Mouse (Mus musculus) olfactory bulb, adult 2 months (tissue): ENCODE data around the gene Smurf1. TPM values are rescaled to one million over a fixed set of nuclear protein-coding genes. Genes with fewer than 3 reads are reported as not detected.

Source experiments
- H3K27ac ChIP-seq: fragments of 200-500 bp; 2 replicates; pipeline ENCODE4 v1.5.1; 2012; ENCODE audit warnings: low read depth, low read length; ENCODE audit not compliant: insufficient read depth
- H3K4me1 ChIP-seq: fragments of 200-500 bp; 2 replicates; pipeline ENCODE4 v1.6.1; 2012; ENCODE audit warnings: low read length; ENCODE audit not compliant: control insufficient read depth, insufficient read depth
- H3K4me3 ChIP-seq: fragments of 200-500 bp; 2 replicates; pipeline ENCODE4 v1.5.1; 2012; ENCODE audit warnings: mild to moderate bottlenecking, low read depth, low read length, moderate library complexity; ENCODE audit not compliant: insufficient read depth
- CTCF ChIP-seq: fragments of 200-500 bp; IDR thresholded peaks from 2 replicates; pipeline ENCODE4 v1.5.1; 2012; ENCODE audit warnings: low read depth, mild to moderate bottlenecking, low read length, moderate library complexity; ENCODE audit not compliant: insufficient read depth
- POLR2A ChIP-seq: fragments of 200-500 bp; IDR thresholded peaks from 2 replicates; pipeline ENCODE4 v1.6.1; 2012; ENCODE audit warnings: mild to moderate bottlenecking, low read depth, low read length, moderate library complexity; ENCODE audit not compliant: insufficient read depth
- WGBS: fragments of 180-500 bp; shearing (Covaris S2); methylation state at CpG from one replicate; pipeline ENCODE4 v1.1.7; 2018; 5-methylcytosine and 5-hydroxymethylcytosine counted together
- polyA plus RNA-seq: library from polyadenylated mRNA; stranded (reverse); fragments of >200 nt; gene quantifications from 2 replicates; pipeline ENCODE4 v1.2.4, GENCODE M21; 2012; ENCODE audit warnings: low replicate concordance; ENCODE audit not compliant: missing spikeins, insufficient read depth, insufficient read length

Smurf1 gene
- polyA plus RNA-seq, 1 experiment: not detected

DNA sequence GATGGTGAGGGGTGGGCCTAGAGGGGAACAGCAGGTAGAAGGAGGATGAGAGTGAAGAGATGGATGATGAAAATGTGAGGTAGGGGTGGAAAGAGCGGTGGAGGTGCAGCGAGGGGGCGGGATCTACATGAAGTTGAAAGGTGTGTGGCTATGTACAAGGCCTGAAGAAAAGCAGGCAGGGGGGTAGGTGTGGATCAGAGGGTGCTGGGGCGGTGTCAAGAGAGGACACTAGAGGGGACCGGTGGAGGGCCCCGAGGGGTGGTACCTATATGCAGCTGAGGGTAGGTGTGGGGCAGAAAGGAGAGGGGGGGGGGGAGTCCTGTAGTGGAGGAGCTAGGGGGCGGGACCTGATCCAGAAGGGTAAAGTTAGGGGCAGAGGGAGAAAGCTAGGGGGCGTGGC is 1.2 kb downstream of the Smurf1 start:
- WGBS: 23% methylated on average over 8 of the region's 8 CpGs
- peak overlapping the region; percentile 39 for H3K4me3 ChIP-seq
- no peak overlapping the region for H3K27ac ChIP-seq
- peaks cover 20% of the 10 kb centered on the region for H3K4me1 ChIP-seq
- TF ChIP-seq CTCF (no peak), POLR2A (no peak)

DNA sequence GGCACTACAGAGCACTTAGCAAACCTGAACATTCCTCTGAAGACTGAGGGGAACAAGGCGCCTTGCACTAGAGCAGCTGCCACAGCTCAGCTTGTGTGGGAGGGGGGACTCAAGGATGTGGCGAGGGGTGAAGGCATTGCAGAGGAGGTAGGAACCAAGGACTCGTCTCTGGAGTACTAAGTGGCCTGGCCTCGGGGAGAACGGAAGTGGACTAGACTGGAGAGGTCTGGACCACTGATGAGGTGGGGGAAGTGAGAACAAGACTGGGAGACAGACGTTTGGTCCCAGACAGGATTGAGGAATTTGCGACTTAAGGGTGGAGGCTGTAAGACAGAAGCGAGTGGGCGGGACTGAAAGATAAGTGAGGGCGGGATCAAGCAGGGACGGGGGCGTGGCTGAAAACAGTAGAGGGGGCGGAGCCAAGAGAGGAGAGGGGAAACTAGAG is 1.8 kb downstream of the Smurf1 start:
- 13% methylated on average over 13 of the region's 13 CpGs for WGBS
- TF ChIP-seq POLR2A: no peak
- no peak for TF ChIP-seq CTCF
- H3K27ac ChIP-seq: no peak overlapping the region
- H3K4me3 ChIP-seq: no peak overlapping the region
- H3K4me1 ChIP-seq: peaks cover 23% of the 10 kb centered on the region

DNA sequence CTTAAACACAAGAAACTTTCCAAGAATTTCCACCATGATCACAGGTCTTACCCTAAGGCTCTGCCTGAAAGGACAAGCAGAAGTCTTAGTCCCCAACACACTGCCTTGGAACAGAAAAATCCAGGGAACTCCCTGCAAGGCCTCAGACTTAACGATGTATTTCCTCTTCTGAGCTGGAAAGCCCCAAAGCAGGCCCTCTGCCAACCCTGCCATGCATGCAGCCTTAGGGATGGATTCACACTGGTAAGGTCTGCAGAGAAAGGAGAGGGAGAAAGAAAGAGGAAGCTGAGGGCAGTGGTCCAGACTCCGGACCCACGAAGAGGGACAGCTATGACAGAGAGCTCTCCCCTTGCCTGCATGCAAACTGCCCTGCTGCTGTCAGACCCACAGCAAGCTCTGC is 2.2 kb downstream of the Smurf1 start:
- H3K4me1 ChIP-seq: peaks cover 23% of the 10 kb centered on the region
- no peak overlapping the region for H3K27ac ChIP-seq
- WGBS: 36% methylated on average over 3 of the region's 3 CpGs
- no peak for TF ChIP-seq POLR2A
- no peak for TF ChIP-seq CTCF
- no peak overlapping the region for H3K4me3 ChIP-seq

DNA sequence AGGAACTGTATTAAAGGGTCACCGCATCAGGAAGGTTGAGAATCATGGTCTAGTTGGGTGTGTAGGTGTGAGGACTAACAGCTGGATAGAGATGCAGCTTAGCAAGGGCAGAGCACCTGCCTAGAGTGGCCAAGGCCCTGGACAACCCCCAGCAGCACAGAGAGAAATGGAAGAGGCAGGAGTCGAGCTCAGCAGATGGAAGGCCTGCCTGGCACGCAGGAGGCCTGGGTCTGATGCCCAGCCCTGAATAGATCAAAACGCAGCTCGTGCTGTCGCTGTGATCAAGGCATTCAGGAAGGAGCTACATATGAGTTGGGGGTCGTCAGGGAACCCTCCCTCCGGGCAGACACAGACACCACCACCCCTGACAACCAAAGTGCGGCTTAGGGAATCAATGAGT is 7.4 kb downstream of the Smurf1 start:
- Histone ChIP-seq H3K4me1 (peaks cover 13% of the 10 kb centered on the region), H3K4me3 (no peak overlapping the region), H3K27ac (no peak overlapping the region)
- WGBS: 89% methylated on average over 9 of the region's 9 CpGs
- TF ChIP-seq CTCF (no peak), POLR2A (no peak)

DNA sequence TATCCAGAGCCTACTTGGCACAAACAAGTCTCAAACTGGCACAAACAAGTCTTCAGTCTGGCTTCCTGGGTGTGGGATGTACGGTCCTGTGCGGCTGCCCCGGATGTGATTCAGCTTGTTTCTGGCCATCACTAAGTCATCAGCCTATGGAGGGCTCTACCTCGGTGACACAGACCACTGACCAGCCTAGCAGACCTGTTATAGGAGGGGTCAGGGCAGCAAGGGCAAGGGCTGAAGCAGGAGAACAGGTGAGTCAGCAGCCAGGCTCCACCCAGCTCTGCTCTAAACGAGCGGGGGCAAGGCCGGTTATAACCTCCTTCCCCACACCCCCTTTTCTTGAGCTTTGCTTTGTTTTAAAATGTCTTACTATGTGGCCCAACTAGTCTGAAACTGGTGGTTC is 11.2 kb downstream of the Smurf1 start:
- Histone ChIP-seq H3K27ac (no peak overlapping the region), H3K4me1 (peaks cover 15% of the 10 kb centered on the region), H3K4me3 (no peak overlapping the region)
- 79% methylated on average over 7 of the region's 7 CpGs for WGBS
- TF ChIP-seq CTCF (no peak), POLR2A (no peak)

DNA sequence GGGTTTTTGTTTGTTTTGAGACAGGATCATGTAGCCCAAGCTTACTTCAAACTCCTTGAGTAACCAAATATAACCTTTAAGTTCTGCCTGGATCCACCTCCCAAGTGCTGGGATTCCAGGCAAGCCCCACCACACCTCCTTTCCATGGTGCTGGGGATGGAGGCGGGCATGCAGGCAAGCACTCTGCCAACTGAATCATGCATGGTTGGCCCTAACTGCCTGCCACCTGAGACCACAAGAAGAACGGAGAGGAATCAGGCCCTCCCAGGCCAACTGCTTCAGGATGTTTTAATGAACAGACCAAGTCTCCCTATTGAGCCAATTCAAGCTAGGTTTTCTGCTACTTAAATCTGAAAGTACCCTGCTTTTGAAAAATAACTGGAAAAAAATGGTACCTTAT is 13.1 kb downstream of the Smurf1 start:
- H3K4me3 ChIP-seq: no peak overlapping the region
- peaks cover 17% of the 10 kb centered on the region for H3K4me1 ChIP-seq
- TF ChIP-seq POLR2A: no peak
- TF ChIP-seq CTCF: no peak
- 72% methylated on average over 2 of the region's 2 CpGs for WGBS
- H3K27ac ChIP-seq: no peak overlapping the region

DNA sequence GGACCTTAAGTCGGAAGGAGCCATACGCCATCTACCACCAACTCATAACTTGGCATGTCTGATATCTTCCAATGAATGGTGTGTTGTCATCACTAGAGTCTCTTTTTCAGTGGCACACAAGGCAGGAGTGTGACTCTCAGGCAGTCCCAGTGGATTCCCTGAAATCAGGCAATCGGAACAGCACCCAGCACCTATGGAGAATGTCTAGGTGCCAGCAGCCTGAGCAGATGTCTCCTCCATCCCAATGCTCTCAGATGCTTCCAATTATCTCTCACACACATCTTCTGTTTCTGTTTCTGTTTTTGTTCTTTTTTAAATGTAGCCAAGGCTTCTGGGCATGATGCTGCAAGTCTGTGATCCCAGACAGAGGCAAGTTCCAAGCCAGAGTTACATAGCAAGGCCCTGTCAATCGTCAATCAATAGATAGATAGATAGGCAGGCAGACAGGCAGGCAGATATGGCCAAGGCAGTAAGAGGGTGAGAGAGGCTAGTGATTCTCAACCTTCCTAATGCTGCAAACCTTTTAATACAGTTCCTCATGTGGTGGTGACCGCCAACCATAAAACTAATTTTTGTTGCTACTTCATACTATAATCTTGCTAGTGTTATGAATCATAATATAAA is 15.1 kb downstream of the Smurf1 start:
- Histone ChIP-seq H3K27ac (no peak overlapping the region), H3K4me3 (no peak overlapping the region), H3K4me1 (peaks cover 25% of the 10 kb centered on the region)
- 98% methylated on average over 5 of the region's 5 CpGs for WGBS
- TF ChIP-seq POLR2A (no peak), CTCF (no peak)

DNA sequence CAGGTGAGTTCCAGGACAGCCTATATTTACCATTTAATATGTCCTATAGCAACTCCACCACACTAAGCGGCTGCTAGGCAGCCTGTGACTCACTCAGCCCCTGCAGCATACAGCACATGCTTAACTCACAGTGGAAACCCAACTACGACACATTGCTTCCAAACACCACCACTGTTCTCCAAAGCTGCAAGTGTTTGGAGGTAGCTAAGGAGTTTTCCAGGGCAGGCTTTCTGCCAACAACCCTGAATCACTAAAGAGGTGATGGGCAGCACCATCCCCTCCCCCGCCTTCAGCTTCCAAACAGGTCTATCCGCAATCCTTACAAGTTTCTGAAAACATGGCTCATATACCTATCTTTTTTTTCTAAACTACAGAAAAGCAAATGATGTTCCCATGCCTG is 15.8 kb downstream of the Smurf1 start:
- 83% methylated on average over 4 of the region's 4 CpGs for WGBS
- Histone ChIP-seq H3K4me1 (peaks cover 27% of the 10 kb centered on the region), H3K27ac (no peak overlapping the region), H3K4me3 (no peak overlapping the region)
- TF ChIP-seq POLR2A (no peak), CTCF (no peak)

DNA sequence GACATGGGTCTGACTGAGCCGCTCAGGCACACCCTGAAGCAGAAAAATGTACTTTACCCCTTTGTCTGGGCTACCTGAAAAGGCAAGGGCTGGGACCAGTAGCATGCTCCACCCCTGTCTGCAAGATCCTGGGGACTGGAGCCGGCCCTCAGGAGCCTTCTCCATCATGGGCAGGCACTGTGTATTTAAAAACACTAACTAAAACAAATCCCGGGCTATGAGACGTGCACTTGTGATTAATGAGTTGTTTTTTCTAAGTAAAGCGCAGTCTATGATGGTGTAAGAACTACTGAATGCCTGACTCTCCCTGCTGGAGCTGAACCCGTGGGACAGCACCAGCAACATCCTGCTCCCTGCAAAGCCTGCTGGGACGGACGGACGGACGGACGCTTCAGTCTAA is 17.2 kb downstream of the Smurf1 start:
- no peak overlapping the region for H3K4me3 ChIP-seq
- TF ChIP-seq CTCF (no peak), POLR2A (no peak)
- H3K27ac ChIP-seq: no peak overlapping the region
- H3K4me1 ChIP-seq: peaks cover 20% of the 10 kb centered on the region
- 68% methylated on average over 11 of the region's 11 CpGs for WGBS

DNA sequence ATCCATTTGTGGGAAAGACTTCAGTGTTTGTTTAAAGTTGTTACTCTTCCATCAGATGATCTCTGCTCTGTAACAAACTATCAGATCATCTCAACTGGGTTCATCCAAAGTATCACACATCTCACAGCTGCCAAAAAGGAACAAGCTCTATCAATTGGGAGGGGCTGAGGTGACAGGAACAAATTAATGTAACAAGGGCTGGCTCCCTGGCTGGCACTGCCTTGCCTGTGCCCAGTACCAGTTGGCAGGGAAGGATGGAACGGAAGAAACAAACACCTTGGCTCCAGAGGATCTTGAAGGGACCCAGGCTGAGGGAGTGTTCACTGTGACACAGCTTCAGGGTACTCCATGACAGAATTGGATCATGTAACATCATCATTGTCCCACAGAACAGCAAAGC is 17.6 kb downstream of the Smurf1 start:
- Histone ChIP-seq H3K27ac (no peak overlapping the region), H3K4me1 (peaks cover 20% of the 10 kb centered on the region), H3K4me3 (no peak overlapping the region)
- TF ChIP-seq POLR2A (no peak), CTCF (no peak)
- WGBS: 74% methylated on average over 1 of the region's 1 CpGs
